Mouse (Mus musculus) right cerebral cortex, postnatal 4 days (tissue): ENCODE results near the gene Ercc5.

ENCODE experiments used
- DNase-seq: peaks from one replicate; pipeline ENCODE4 v3.0.0-alpha.2; 2022

Gene Ercc5

GRCm38 (mm10) chr1:44147563-44148381 lies at the start of gene Ercc5:
TSS of gene Ercc5 (plus strand) at chr1:44147744.
- DNase-seq, result peak; percentile 82

DNA sequence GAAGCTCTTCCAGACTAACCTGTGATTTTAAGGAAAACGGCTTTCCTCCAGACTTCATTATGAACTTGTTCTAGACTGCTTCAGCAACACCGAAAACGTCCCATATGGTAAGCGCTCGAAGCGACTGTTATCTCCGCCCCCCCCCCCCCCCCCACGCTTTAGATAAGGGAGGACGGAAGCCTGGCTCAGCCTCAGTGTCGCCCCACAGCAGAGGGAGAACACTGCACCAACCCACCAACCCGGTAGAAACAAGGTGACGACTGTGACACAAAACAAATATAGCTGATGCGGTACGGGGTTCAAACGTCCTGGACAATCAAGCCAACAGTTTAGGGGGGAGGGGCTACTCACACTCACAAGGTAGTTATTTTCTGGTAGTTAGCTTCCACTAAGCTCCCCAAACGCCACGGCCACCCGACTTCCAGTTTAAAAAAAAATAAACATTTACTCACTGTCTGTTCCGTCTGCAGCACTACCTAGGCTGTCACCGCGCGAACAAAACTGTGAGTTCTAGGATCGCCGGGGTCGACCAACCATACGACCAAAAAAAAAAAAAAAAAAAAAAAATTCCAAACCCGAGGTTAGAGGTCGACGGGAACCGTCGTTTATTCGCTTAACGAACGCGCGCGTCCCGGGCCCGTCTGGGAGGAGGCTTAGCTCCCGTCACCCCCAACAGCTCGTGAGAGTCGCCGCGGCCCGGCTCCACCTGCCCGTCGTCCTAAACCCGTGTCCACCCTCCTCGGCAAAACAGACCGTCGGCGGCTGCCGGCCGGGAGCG lies 45.9 kb upstream of the Ercc5 start:
- peak; percentile 6 for DNase-seq

- DNase-seq, result peak; percentile 90
Observed at GRCm38 (mm10) chr1:44102259-44102717, 45.3 kb upstream of the Ercc5 start, which contains the start of gene Tex30. TSS of gene Tex30 (minus strand) at chr1:44102441.

DNA sequence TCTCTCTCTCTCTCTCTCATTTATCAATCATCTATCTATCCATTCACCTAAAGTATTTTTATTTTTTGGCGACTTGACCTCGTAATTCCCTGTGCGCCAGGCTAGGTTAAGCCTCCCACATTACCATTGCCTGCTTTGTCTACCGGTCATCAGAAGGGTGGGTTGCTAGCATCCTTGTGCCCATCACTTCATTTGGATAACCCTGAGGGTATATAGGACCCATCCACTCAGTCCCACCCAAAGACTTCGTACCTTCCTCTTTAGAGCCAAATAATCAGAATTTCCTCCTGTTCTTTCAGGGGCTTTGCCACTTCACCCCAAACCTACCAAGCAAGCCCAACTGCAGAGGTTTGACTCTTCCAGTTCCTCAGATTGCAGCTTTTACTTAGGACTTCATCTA lies 44.6 kb upstream of the Ercc5 start:
- DNase-seq, result no peak

DNA sequence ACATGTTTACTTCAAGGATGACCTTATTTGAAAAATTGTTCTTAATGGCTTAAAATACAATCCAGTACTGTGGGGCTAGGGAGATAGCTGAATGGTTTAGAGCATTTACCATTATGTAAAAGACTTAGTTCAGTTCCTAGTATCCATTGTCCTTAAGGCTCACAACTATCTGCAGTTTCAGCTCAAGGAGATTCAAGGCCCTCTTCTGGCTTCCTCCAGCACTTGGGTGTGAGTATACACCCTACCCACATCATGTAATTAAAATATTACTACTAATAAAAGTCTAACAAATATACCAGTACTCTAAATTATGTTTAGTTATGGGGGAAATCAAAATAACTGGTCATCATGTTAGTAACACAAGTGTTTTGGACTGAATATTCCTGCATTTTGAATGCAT lies 30.0 kb upstream of the Ercc5 start:
- DNase-seq, result no peak

DNA sequence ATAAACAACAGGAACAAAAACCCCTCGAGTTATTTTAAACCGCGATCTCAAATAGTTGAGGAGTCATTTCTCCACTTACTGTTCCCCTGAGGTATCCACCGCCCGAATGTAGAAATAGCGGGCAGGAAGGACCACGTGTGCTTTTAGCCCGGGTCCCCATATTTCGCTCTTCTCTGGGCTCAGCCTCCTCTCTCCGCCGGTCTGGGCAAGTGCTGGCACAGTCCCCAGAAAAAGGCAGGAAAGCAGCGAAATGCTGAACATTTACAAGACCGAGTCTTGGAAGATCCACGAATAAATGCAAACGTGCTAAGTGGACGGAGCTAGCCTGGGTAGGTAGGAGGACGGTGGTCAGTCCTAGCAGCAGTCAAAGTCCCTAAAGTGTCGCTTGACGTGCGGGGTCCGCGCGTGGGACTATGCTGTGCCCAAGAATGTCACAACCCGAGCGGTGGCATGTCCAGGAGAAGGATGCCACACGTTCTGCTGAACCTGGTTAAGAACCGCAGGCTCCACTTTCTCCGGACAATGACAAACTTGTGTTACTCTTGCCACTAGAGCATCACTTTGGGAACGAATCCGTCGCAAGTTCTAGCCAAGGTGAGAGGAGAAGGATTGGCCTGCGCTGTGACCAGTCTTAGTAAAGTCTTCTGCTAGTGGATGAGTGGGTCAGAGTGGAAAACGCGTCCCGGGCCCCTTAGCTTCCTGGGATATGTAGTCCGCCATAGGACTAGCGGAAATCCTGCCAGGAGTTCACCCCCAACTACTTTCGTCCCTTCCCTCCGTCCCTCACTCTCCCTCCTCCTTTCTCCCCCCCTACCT lies 29.1 kb upstream of the Ercc5 start, which contains the start of the genes Kdelc1 and Bivm:
Gene Kdelc1, minus strand, starts transcription at position 570 of the 816 bp plus-strand sequence.
Gene Bivm, plus strand, starts transcription at position 719 of the 816 bp plus-strand sequence.
- peak; percentile 77 for DNase-seq

DNA sequence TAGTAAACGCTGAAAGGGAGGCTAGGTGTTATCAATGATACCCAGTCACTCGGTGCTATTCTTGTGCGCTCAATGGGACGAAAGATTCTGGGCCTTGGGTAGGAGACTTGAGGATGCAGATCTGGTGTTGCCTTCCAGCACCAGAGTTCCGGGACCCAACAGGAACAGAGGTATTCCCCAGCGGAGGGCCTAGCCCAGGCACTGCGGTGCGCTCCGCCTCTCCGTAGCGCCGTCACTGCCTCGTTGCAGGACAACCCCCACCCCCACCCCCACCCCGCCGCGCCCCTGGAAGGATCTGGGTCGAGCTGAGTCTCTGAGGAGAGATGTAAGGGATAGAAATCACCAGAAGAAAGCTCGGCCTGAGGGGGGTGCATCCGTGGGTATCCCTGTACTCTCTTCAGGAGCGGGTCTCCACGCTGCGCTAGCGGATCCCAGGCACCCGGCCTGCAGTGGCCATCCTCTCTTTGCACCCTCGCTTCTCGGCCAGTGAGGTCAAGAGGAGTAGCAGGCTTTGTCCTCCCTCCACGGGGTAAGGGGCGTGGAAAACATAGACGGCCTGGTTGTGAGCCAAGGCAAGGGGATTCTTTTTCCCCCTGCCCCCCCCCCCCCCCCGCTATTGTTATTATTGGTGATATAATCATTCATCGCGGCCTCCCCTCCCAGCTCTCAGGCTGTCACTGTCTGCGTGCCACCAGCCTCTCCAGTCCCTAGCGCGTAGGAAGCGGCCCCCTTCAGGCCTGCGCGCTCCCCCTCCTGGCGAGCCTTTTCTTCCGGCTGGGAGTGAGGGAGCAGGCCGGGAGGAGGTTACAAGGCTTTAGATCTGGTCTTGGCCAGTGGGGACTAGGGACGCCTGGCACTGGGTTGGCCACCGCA lies 28.1 kb upstream of the Ercc5 start:
- peak; percentile 79 for DNase-seq

DNA sequence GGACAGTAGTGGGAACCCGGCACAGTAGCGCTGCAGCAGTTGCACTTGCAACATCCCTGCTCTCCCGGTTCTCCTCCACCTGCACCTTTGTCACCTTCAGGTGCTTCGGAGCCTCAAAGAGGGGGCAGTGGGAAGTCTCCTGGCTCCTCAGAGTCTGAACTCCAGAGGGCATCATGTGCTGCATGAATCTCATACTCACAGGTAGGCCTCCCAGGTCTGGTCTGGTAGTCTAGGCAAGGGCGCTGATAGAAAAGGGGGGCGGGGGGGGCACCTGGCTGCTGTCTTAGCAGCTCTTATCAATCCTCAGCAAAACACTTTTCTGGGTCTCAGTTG lies 27.5 kb upstream of the Ercc5 start:
- no peak for DNase-seq

DNA sequence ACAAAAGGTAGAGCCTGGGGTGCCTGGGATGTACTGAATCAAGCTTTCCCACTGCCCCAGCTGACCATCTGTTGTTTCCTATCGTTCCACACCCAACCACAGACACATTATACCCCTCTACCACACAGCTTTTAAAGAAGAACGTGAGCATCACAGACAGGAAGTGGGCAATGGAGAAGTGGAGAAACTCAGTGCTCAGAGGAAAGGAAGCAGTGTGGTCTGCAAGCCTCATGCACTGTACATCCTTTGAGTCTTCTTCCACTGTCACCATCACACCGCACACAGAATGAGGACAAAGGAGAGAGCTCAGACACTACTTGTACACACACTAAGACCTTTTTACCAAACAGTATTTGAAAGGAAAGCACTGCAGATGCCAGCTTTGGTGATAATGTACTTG lies 25.3 kb upstream of the Ercc5 start:
- no peak for DNase-seq

GRCm38 (mm10) chr1:44125590-44125989 lies 22.0 kb upstream of the Ercc5 start:
- no peak for DNase-seq

DNA sequence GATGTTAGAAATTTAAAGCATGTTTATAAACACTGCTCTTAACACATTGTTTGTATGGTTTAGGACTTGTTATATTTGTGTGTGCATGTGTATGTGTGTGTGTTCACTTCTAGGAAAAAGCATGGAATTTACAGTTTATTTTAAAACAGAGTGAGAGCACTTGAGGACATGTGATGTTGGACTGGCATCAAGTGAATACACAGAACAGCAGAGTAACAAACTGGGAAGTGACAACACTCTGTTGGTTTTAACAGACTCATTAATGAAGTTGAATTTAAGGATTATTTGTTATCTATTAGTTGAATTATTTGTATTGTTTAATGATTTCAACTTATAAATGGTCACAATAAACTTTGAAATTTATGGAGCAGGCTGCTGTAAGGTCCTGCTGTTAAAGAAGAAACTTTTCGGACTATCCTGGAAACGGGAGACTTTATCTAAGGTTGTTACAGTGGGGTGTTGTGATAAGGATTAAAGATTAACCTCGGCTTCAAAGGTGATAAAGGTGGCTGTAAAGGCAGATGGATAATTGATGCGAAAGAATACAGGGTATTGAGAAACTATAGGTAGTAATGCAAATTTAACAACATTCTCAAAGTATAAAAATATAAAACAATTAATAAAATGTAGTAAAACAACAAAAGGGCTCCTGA lies 17.5 kb upstream of the Ercc5 start:
- no peak for DNase-seq

DNA sequence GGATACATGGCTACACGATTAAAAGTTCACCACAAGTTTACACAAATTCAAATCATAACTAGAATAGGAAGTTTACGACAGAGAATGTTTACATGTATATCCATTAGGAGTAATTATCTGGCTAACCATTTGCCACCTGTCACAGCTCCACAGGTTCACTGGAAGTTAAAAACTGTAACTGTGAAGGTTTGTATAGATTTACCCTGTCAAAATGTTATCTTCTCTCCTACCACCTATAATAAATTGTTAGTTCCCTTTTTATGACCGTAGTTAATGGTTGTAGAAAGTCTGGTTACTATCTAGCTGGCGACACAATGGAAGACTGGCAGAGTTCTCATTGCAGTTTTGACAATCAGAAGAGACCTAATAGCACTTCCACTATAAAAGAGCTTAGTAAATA lies 7.3 kb upstream of the Ercc5 start:
- DNase-seq, result no peak

DNA sequence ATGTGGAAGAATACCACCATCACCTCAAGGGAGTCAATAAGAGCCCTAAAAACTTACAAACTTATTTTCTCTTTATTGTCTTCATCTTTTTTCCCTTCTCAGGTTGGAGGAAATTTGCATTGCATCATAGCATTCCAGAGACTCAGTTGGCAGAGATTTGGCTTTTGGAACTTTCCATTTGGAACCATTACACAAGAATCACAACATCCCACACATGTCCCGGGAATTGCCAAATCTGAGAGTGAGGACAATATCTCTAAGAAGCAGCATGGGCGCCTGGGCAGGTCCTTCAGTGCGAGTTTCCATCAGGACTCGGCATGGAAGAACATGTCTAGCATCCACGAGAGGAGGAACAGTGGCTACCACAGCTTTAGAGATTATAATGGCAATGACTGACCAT lies 4.8 kb upstream of the Ercc5 start:
- no peak for DNase-seq

GRCm38 (mm10) chr1:44148706-44149105 lies 1.2 kb downstream of the Ercc5 start:
- DNase-seq, result no peak

- DNase-seq, result no peak
Observed at GRCm38 (mm10) chr1:44155287-44155686, 7.7 kb downstream of the Ercc5 start.

DNA sequence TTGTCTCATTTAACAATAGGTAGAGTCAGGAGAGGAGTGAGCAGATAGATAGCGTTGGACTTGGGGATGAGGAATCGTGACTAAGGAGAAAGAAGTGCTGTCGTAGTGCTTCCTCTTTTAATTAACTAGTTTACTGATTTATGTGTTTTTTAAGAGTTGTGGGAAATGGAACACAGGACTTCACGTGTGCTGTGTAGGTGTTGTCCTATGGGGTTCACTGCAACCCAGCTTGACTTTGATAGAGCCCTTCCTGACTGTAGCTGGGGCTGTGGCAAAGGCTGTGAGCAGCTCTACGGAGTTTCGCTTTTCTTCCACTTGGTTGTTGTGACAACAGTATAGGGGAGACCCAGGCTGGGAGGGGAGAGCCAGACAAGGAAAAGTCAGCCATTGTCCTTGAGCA lies 10.8 kb downstream of the Ercc5 start:
- DNase-seq, result no peak

GRCm38 (mm10) chr1:44161818-44162217 lies 14.3 kb downstream of the Ercc5 start:
- no peak for DNase-seq

- DNase-seq, result no peak
Observed at GRCm38 (mm10) chr1:44162389-44162788, 14.8 kb downstream of the Ercc5 start.

- DNase-seq, result no peak
Observed at GRCm38 (mm10) chr1:44167859-44168383, 20.4 kb downstream of the Ercc5 start.

GRCm38 (mm10) chr1:44172656-44173055 lies 25.1 kb downstream of the Ercc5 start:
- no peak for DNase-seq

DNA sequence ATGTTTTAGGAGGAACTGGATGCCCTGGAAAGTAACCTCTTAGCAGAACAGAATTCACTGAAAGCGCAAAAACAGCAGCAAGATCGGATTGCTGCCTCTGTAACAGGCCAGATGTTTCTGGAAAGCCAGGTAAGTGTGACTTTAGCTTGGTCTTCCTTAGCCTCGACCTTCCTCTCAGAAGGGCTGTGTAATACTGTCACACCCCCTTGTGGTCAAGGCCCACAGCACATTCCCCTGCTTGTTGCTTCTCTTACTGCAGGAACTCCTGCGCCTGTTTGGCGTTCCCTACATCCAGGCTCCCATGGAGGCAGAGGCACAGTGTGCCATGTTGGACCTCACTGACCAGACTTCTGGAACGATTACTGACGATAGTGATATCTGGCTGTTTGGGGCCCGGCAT lies 26.4 kb downstream of the Ercc5 start:
- no peak for DNase-seq
